Mouse (Mus musculus) frontal cortex, adult 2 months (tissue): ENCODE data around the gene Cd180. TPM values are rescaled to one million over a fixed set of nuclear protein-coding genes. Genes with fewer than 3 reads are reported as not detected.

Experiments
- DNase-seq, 2 experiments: peaks; one replicate each; pipeline ENCODE4 v3.0.0; 2022; ENCODE audit warnings: low spot score in 1 of 2; ENCODE audit errors: extremely low spot score in 1 of 2
- polyA plus RNA-seq: library from polyadenylated mRNA; depleted of rRNA; stranded (reverse); fragments of >200 nt; gene quantifications from 2 replicates; pipeline ENCODE4 v1.2.3, GENCODE M21; 2012

Gene Cd180
- polyA plus RNA-seq, 1 experiment: 2.3 TPM

- no peak for DNase-seq
These were observed 44.5 kb downstream of the Cd180 start for GRCm38 (mm10) chr13:102737811-102738210.

GRCm38 (mm10) chr13:102739720-102740535 is 46.6 kb downstream of the Cd180 start:
- no peak for DNase-seq

GRCm38 (mm10) chr13:102744481-102745269 is 51.3 kb downstream of the Cd180 start:
- peak; percentile 40 to 74 for DNase-seq

GRCm38 (mm10) chr13:102745270-102745600 is 51.9 kb downstream of the Cd180 start:
- DNase-seq: no peak

GRCm38 (mm10) chr13:102745626-102746342 is 52.4 kb downstream of the Cd180 start:
- DNase-seq: peak; percentile 74 to 83

GRCm38 (mm10) chr13:102746803-102747561 is 53.6 kb downstream of the Cd180 start:
- DNase-seq: peak; percentile 32 to 61

GRCm38 (mm10) chr13:102749194-102749593 is 55.8 kb downstream of the Cd180 start:
- peak; percentile 22 to 25 for DNase-seq

GRCm38 (mm10) chr13:102749891-102750290 is 56.5 kb downstream of the Cd180 start:
- no peak for DNase-seq

- DNase-seq: no peak
These were observed 60.6 kb downstream of the Cd180 start for GRCm38 (mm10) chr13:102753714-102754556.

- DNase-seq: no peak
These were observed 61.8 kb downstream of the Cd180 start for GRCm38 (mm10) chr13:102755124-102755523.

GRCm38 (mm10) chr13:102756071-102756470 is 62.7 kb downstream of the Cd180 start:
- no peak for DNase-seq

- no peak for DNase-seq
These were observed 64.7 kb downstream of the Cd180 start for GRCm38 (mm10) chr13:102758021-102758420.

GRCm38 (mm10) chr13:102761410-102761809 is 68.1 kb downstream of the Cd180 start:
- DNase-seq: no peak

GRCm38 (mm10) chr13:102762203-102762602 is 68.8 kb downstream of the Cd180 start:
- no peak for DNase-seq

GRCm38 (mm10) chr13:102764218-102764617 is 70.9 kb downstream of the Cd180 start:
- no peak for DNase-seq

GRCm38 (mm10) chr13:102765216-102765615 is 71.9 kb downstream of the Cd180 start:
- no peak for DNase-seq

GRCm38 (mm10) chr13:102767110-102767509 is 73.8 kb downstream of the Cd180 start:
- no peak for DNase-seq

- no peak for DNase-seq
These were observed 75.2 kb downstream of the Cd180 start for GRCm38 (mm10) chr13:102768512-102768911.

- no peak for DNase-seq
These were observed 76.8 kb downstream of the Cd180 start for GRCm38 (mm10) chr13:102770194-102770593.
